ENCODE assay signal across 11 mouse cellular contexts in genomic region chr5:15004569-15005562, GRCm38 (mm10). TPM values are rescaled to one million over a fixed set of nuclear protein-coding genes. Genes with fewer than 3 reads are reported as not detected.
A peak's percentile ranks its signal among the peaks of the same experiment; 100 is the strongest.
DNase-seq lines count a peak whose midpoint lies in the region; ATAC-seq lines count a peak whose summit lies in the region.
"Not testable (repeated sequence)": the region's sequence is repeated elsewhere in the genome, so short reads cannot be mapped to it uniquely, and the experiment has no call there.
"Had no signal": no experiment of that assay in that cellular context is flagged by ENCODE, and none has a peak within 500 bp of the region (broad histone marks: within the 10 kb centered on the region; RNA-seq: fewer than 3 reads in every experiment).

No protein-coding gene starts in this region.

- not testable (repeated sequence) for H3K27ac ChIP-seq in forebrain, embryonic 12.5 days; heart, embryonic 12.5 days (ENCODE audit: poor library complexity, severe bottlenecking); hindbrain, embryonic 15.5 days (replicated peaks); kidney, embryonic 16.5 days (ENCODE audit: low read length); liver, embryonic 13.5 days; midbrain, embryonic 12.5 days (replicated peaks); neural tube, embryonic 14.5 days (ENCODE audit: low read depth, low read length)

- not testable (repeated sequence) for H3K4me2 ChIP-seq in forebrain, embryonic 12.5 days; heart, embryonic 12.5 days; hindbrain, embryonic 15.5 days; kidney, embryonic 16.5 days (replicated peaks; ENCODE audit: low read depth, low read length); liver, embryonic 13.5 days; midbrain, embryonic 12.5 days (replicated peaks); neural tube, embryonic 14.5 days (ENCODE audit: low read depth, low read length)

- not testable (repeated sequence) for H3K4me3 ChIP-seq in forebrain, embryonic 12.5 days (replicated peaks); heart, embryonic 12.5 days; hindbrain, embryonic 15.5 days; kidney, embryonic 16.5 days (ENCODE audit: low read length); liver, embryonic 13.5 days (replicated peaks); midbrain, embryonic 12.5 days; neural tube, embryonic 14.5 days (ENCODE audit: low read depth, low read length)

- H3K4me1 ChIP-seq in forebrain, embryonic 12.5 days; heart, embryonic 12.5 days (replicated peaks); hindbrain, embryonic 15.5 days (replicated peaks); kidney, embryonic 16.5 days (ENCODE audit: insufficient read depth, low read length); liver, embryonic 13.5 days (replicated peaks); midbrain, embryonic 12.5 days; neural tube, embryonic 14.5 days (ENCODE audit: control insufficient read depth, insufficient read depth, low read length): not testable (repeated sequence)

- H3K36me3 ChIP-seq in forebrain, embryonic 12.5 days (replicated peaks); heart, embryonic 12.5 days; hindbrain, embryonic 15.5 days; kidney, embryonic 16.5 days (ENCODE audit: insufficient read depth, low read length); liver, embryonic 13.5 days; midbrain, embryonic 12.5 days; neural tube, embryonic 14.5 days (ENCODE audit: control insufficient read depth, insufficient read depth, low read length): not testable (repeated sequence)

- DNase-seq in liver, embryonic 13.5 days = not testable (repeated sequence)

- WGBS in forebrain, embryonic 12.5 days = 78% methylated on average over 5 of the region's 5 CpGs
- WGBS in heart, embryonic 12.5 days = 69% methylated on average over 5 of the region's 5 CpGs
- WGBS in hindbrain, embryonic 15.5 days = 78% methylated on average over 5 of the region's 5 CpGs
- WGBS in kidney, embryonic 16.5 days = 85% methylated on average over 5 of the region's 5 CpGs
- WGBS in liver, embryonic 13.5 days (ENCODE audit: insufficient replicate concordance) = 60% methylated on average over 5 of the region's 5 CpGs
- WGBS in midbrain, embryonic 12.5 days = 80% methylated on average over 5 of the region's 5 CpGs
- WGBS in neural tube, embryonic 14.5 days = 80% methylated on average over 5 of the region's 5 CpGs

- H3K27me3 ChIP-seq in forebrain, embryonic 12.5 days; heart, embryonic 12.5 days (replicated peaks); hindbrain, embryonic 15.5 days; kidney, embryonic 16.5 days (ENCODE audit: insufficient read depth, low read length); liver, embryonic 13.5 days; midbrain, embryonic 12.5 days; neural tube, embryonic 14.5 days (ENCODE audit: control insufficient read depth, insufficient read depth, low read length): not testable (repeated sequence)

- peaks cover 25% of the 10 kb centered on the region for H3K9me3 ChIP-seq in forebrain, embryonic 12.5 days
- H3K9me3 ChIP-seq in heart, embryonic 12.5 days (replicated peaks) = peaks cover 17% of the 10 kb centered on the region
- peaks cover 30% of the 10 kb centered on the region for H3K9me3 ChIP-seq in hindbrain, embryonic 15.5 days
- peaks cover 17% of the 10 kb centered on the region for H3K9me3 ChIP-seq in kidney, embryonic 16.5 days (ENCODE audit: low read length)
- not testable (repeated sequence) for H3K9me3 ChIP-seq in liver, embryonic 13.5 days (replicated peaks); neural tube, embryonic 14.5 days (ENCODE audit: control insufficient read depth, low read length)
- H3K9me3 ChIP-seq in midbrain, embryonic 12.5 days = peaks cover 26% of the 10 kb centered on the region

- H3K9ac ChIP-seq in forebrain, embryonic 12.5 days; heart, embryonic 12.5 days; hindbrain, embryonic 15.5 days; kidney, embryonic 16.5 days (replicated peaks; ENCODE audit: low read length); liver, embryonic 13.5 days; midbrain, embryonic 12.5 days (replicated peaks); neural tube, embryonic 14.5 days (replicated peaks; ENCODE audit: low read depth, low read length): not testable (repeated sequence)

- peak; percentile 90 for ATAC-seq in forebrain, embryonic 12.5 days (ENCODE audit: low FRiP score)
- ATAC-seq in heart, embryonic 12.5 days (ENCODE audit: insufficient number of reproducible peaks, low FRiP score) = peak; percentile 87
- ATAC-seq in hindbrain, embryonic 15.5 days (ENCODE audit: low FRiP score, low read depth) = peak; percentile 92
- peak; percentile 91 for ATAC-seq in kidney, embryonic 16.5 days (ENCODE audit: low FRiP score, low TSS enrichment)
- peak; percentile 68 for ATAC-seq in liver, embryonic 13.5 days (ENCODE audit: low read depth)
- peak; percentile 90 for ATAC-seq in midbrain, embryonic 12.5 days (ENCODE audit: low FRiP score, low read depth)
- ATAC-seq in neural tube, embryonic 14.5 days (ENCODE audit: low read depth) = peak; percentile 84

RNA-seq across cellular contexts. Expression of gene Gm10354, which starts 26.1 kb away (rescaled TPM):
- polyA plus RNA-seq in forebrain, embryonic 12.5 days (2016; fragmentation: Nextera tagmentation; extraction: Ambion mirVana) = not detected in 2 replicates
- polyA plus RNA-seq in heart, embryonic 12.5 days (2016; fragmentation: Nextera tagmentation; extraction: Ambion mirVana) = 0.14 TPM in 1 of 2 replicates, not detected in the other
- not detected in 2 replicates for polyA plus RNA-seq in hindbrain, embryonic 15.5 days (2015; fragmentation: Nextera tagmentation; extraction: Ambion mirVana)
- polyA plus RNA-seq in kidney, embryonic 16.5 days (2015; fragmentation: Nextera tagmentation; extraction: Ambion mirVana) = not detected in 2 replicates
- polyA plus RNA-seq in liver, embryonic 13.5 days (2015; fragmentation: Nextera tagmentation; extraction: Ambion mirVana) = not detected in 2 replicates
- polyA plus RNA-seq in midbrain, embryonic 12.5 days (2016; fragmentation: Nextera tagmentation; extraction: Ambion mirVana) = not detected in 2 replicates
- polyA plus RNA-seq in neural tube, embryonic 14.5 days (2014; fragmentation: Nextera tagmentation; extraction: Ambion mirVana) = not detected in 2 replicates
- polyA plus RNA-seq: embryonic facial prominence, embryonic 10.5 days; frontal cortex, adult 2 months; kidney, adult 2 months; liver, adult 2 months had no signal

RNA-seq across cellular contexts. Expression of gene Gm17019, which starts 27.9 kb away (rescaled TPM):
- not detected in 2 replicates for polyA plus RNA-seq in forebrain, embryonic 12.5 days (2016; fragmentation: Nextera tagmentation; extraction: Ambion mirVana)
- not detected in 2 replicates for polyA plus RNA-seq in heart, embryonic 12.5 days (2016; fragmentation: Nextera tagmentation; extraction: Ambion mirVana)
- polyA plus RNA-seq in hindbrain, embryonic 15.5 days (2015; fragmentation: Nextera tagmentation; extraction: Ambion mirVana) = not detected in 2 replicates
- not detected in 2 replicates for polyA plus RNA-seq in kidney, embryonic 16.5 days (2015; fragmentation: Nextera tagmentation; extraction: Ambion mirVana)
- not detected in 2 replicates for polyA plus RNA-seq in liver, embryonic 13.5 days (2015; fragmentation: Nextera tagmentation; extraction: Ambion mirVana)
- polyA plus RNA-seq in midbrain, embryonic 12.5 days (2016; fragmentation: Nextera tagmentation; extraction: Ambion mirVana) = not detected in 2 replicates
- polyA plus RNA-seq in neural tube, embryonic 14.5 days (2014; fragmentation: Nextera tagmentation; extraction: Ambion mirVana) = not detected in 2 replicates
- polyA plus RNA-seq: embryonic facial prominence, embryonic 10.5 days; frontal cortex, adult 2 months; kidney, adult 2 months; liver, adult 2 months had no signal
